Mouse (Mus musculus) forebrain, embryonic 15.5 days (tissue): ENCODE results near the gene Iqcf5. TPM values are rescaled to one million over a fixed set of nuclear protein-coding genes. Genes with fewer than 3 reads are reported as not detected.
"Not testable (repeated sequence)": the region's sequence is repeated elsewhere in the genome, so short reads cannot be mapped to it uniquely, and the experiment has no call there.

Experiments used
- ATAC-seq: fragments of 200-750 bp; cut with Nextera tagmentation; replicated peaks from 2 replicates; pipeline ENCODE4 v1.8.0; 2017; ENCODE audit warnings: mild to moderate bottlenecking, moderate TSS enrichment, moderate library complexity
- H3K27ac ChIP-seq: fragments of 300-500 bp; sonication (generic); replicated peaks from 2 replicates; pipeline ENCODE4 v1.5.1; 2015; ENCODE audit warnings: mild to moderate bottlenecking, inconsistent platforms
- H3K27me3 ChIP-seq: fragments of 300-500 bp; sonication (generic); 2 replicates; pipeline ENCODE4 v1.6.1; 2015; ENCODE audit warnings: inconsistent platforms
- H3K36me3 ChIP-seq: fragments of 300-500 bp; sonication (generic); 2 replicates; pipeline ENCODE4 v1.6.1; 2015; ENCODE audit warnings: mild to moderate bottlenecking, inconsistent platforms
- H3K4me1 ChIP-seq: fragments of 300-500 bp; sonication (generic); 2 replicates; pipeline ENCODE4 v1.6.1; 2015; ENCODE audit warnings: inconsistent platforms
- H3K4me2 ChIP-seq: fragments of 300-500 bp; sonication (generic); replicated peaks from 2 replicates; pipeline ENCODE4 v1.6.1; 2015; ENCODE audit warnings: mild to moderate bottlenecking, inconsistent platforms
- H3K4me3 ChIP-seq: fragments of 300-500 bp; sonication (generic); 2 replicates; pipeline ENCODE4 v1.5.1; 2015; ENCODE audit warnings: mild to moderate bottlenecking, inconsistent platforms
- H3K9ac ChIP-seq: fragments of 300-500 bp; sonication (generic); replicated peaks from 2 replicates; pipeline ENCODE4 v1.6.1; 2015; ENCODE audit warnings: mild to moderate bottlenecking, inconsistent platforms
- H3K9me3 ChIP-seq: fragments of 300-500 bp; sonication (generic); 2 replicates; pipeline ENCODE4 v1.6.1; 2016; ENCODE audit warnings: inconsistent platforms
- WGBS: fragments of 180-500 bp; shearing (Covaris S2); methylation state at CpG from one replicate; pipeline ENCODE4 v1.1.7; 2015; ENCODE audit warnings: mixed read lengths; 5-methylcytosine and 5-hydroxymethylcytosine counted together
- polyA plus RNA-seq: library from polyadenylated mRNA; unstranded; fragments of >200 nt; fragmentation: Nextera tagmentation; extraction: Ambion mirVana; gene quantifications from 2 replicates; pipeline ENCODE4 v1.2.1, GENCODE M21; 2015

The Iqcf5 gene
- polyA plus RNA-seq, 1 experiment from 2014 or later, result not detected

GRCm38 (mm10) chr9:106483606-106484005, 30.8 kb upstream of the Iqcf5 start:
- Histone ChIP-seq H3K27ac (no peak overlapping the region), H3K36me3 (peaks cover 27% of the 10 kb centered on the region), H3K27me3 (no peaks in the 10 kb centered on the region), H3K4me2 (no peak overlapping the region), H3K9me3 (no peaks in the 10 kb centered on the region), H3K4me1 (peaks cover 3% of the 10 kb centered on the region; the same call in 1 of the 2 replicates), H3K4me3 (no peak overlapping the region), H3K9ac (no peak overlapping the region)
- no peak for ATAC-seq
- 94% methylated on average over 17 of the region's 17 CpGs for WGBS

DNA sequence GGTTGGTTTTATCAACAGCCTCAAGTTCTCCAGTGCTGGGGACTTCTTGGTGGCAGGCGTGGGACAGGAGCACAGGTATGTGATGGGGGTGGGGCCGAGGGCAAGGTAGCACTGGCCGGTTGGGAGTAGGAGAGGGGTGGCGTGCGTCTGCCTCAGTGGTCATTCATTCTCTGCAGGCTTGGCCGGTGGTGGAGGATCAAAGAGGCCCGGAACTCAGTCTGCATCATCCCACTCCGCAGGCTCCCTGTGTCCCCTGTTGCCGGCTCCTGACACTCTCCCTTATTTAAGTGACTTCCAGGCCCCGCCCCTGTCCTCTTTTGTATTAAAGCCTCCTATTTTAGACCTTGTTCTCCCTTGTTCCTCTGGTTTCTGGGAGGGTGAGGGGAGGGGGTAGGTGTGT, 29.3 kb upstream of the Iqcf5 start:
- Histone ChIP-seq H3K4me2 (no peak overlapping the region), H3K4me3 (no peak overlapping the region), H3K4me1 (no peaks in the 10 kb centered on the region), H3K36me3 (peaks cover 27% of the 10 kb centered on the region), H3K9me3 (no peaks in the 10 kb centered on the region), H3K27me3 (no peaks in the 10 kb centered on the region), H3K9ac (no peak overlapping the region), H3K27ac (no peak overlapping the region)
- 73% methylated on average over 10 of the region's 10 CpGs for WGBS
- no peak for ATAC-seq

- not testable (repeated sequence) for H3K27ac ChIP-seq
- WGBS, result 91% methylated on average over 6 of the region's 6 CpGs
- H3K36me3 ChIP-seq, result peaks cover 27% of the 10 kb centered on the region
Observed at GRCm38 (mm10) chr9:106487602-106488001, 26.8 kb upstream of the Iqcf5 start.

GRCm38 (mm10) chr9:106499667-106500066, 14.7 kb upstream of the Iqcf5 start, which contains the start of gene Iqcf1:
Gene Iqcf1, plus strand, starts transcription at chr9:106499967.
- Histone ChIP-seq H3K9ac (no peak within 1 kb of the TSS), H3K4me3 (no peak within 1 kb of the TSS), H3K36me3 (no peaks in the 10 kb centered on the region), H3K9me3 (no peaks in the 10 kb centered on the region), H3K27ac (no peak within 1 kb of the TSS), H3K27me3 (no peaks in the 10 kb centered on the region), H3K4me1 (no peaks in the 10 kb centered on the region), H3K4me2 (no peak within 1 kb of the TSS)
- no peak for ATAC-seq
- 93% methylated on average over 6 of the region's 6 CpGs for WGBS

More at GRCm38 (mm10) chr9:106487602-106488001, 26.8 kb upstream of the Iqcf5 start:
- H3K4me3 ChIP-seq, H3K4me1 ChIP-seq, H3K4me2 ChIP-seq, H3K9me3 ChIP-seq, ATAC-seq, H3K9ac ChIP-seq, H3K27me3 ChIP-seq: not testable (repeated sequence)

GRCm38 (mm10) chr9:106501846-106502245, 12.5 kb upstream of the Iqcf5 start:
- no peak overlapping the region for H3K27ac ChIP-seq
- no peaks in the 10 kb centered on the region for H3K36me3 ChIP-seq
- no peak for ATAC-seq
- H3K9me3 ChIP-seq, result no peaks in the 10 kb centered on the region
- no peaks in the 10 kb centered on the region for H3K27me3 ChIP-seq
- H3K4me3 ChIP-seq, result no peak overlapping the region
- no peak overlapping the region for H3K9ac ChIP-seq
- H3K4me2 ChIP-seq, result no peak overlapping the region
- no peaks in the 10 kb centered on the region for H3K4me1 ChIP-seq
- 88% methylated on average over 22 of the region's 22 CpGs for WGBS

DNA sequence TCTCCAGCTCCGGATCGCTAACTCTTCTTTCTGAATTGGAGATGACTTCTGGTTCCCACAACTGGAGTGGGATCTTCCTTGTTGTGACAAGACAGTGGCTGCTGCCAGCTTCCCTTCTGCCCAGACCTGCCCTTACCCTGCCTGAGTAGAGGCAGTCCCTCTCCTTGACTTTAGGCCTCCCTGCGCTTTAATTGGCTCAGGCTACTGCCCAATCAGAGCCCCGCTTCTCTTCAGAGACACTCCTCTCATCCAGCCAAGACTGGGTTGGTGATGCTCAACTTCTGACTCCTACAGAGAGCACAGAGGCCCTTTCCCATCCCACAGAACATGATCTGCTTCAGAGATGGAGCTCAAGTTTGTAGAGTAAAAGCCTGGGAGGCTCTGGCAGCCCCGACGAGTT, 10.1 kb upstream of the Iqcf5 start:
- no peaks in the 10 kb centered on the region for H3K9me3 ChIP-seq
- WGBS, result 72% methylated on average over 6 of the region's 6 CpGs
- no peak overlapping the region for H3K4me2 ChIP-seq
- no peaks in the 10 kb centered on the region for H3K36me3 ChIP-seq
- no peak overlapping the region for H3K4me3 ChIP-seq
- no peak for ATAC-seq
- no peak overlapping the region for H3K9ac ChIP-seq
- H3K4me1 ChIP-seq, result no peaks in the 10 kb centered on the region
- H3K27me3 ChIP-seq, result no peaks in the 10 kb centered on the region
- H3K27ac ChIP-seq, result no peak overlapping the region

DNA sequence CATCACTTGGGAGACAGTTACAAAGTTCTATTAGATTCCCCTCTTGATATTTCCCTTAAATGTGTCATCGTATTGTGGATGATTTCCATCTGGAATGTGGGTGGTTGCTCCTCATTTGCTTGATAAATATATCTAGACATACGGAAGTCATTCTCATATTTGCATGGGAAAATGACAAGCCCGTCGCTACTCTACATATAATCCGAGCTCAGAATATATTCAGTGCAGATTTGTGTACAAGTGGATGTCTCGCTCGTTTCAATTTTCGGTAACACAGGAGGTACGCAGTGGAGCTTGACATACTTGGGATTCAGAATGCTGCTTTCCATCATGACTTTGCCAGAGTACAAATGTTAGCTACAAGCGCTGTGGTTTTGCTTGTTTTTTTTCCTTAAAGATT, 5.0 kb upstream of the Iqcf5 start:
- 94% methylated on average over 10 of the region's 10 CpGs for WGBS
- Histone ChIP-seq H3K4me2 (no peak overlapping the region), H3K9me3 (no peaks in the 10 kb centered on the region), H3K27me3 (no peaks in the 10 kb centered on the region), H3K4me1 (peaks cover 4% of the 10 kb centered on the region; the same call in 1 of the 2 replicates), H3K4me3 (no peak overlapping the region), H3K27ac (no peak overlapping the region), H3K9ac (no peak overlapping the region), H3K36me3 (no peaks in the 10 kb centered on the region)
- no peak for ATAC-seq

- Histone ChIP-seq H3K4me3 (no peak overlapping the region), H3K27me3 (no peaks in the 10 kb centered on the region), H3K4me2 (no peak overlapping the region), H3K4me1 (peaks cover 4% of the 10 kb centered on the region; the same call in 1 of the 2 replicates), H3K36me3 (no peaks in the 10 kb centered on the region), H3K9me3 (no peaks in the 10 kb centered on the region), H3K9ac (no peak overlapping the region), H3K27ac (no peak overlapping the region; the same call in 1 of the 2 replicates)
- 46% methylated on average over 13 of the region's 13 CpGs for WGBS
- no peak for ATAC-seq
Observed at GRCm38 (mm10) chr9:106512729-106513450, 1.5 kb upstream of the Iqcf5 start.

GRCm38 (mm10) chr9:106513566-106513965, 807 bp upstream of the Iqcf5 start:
- 76% methylated on average over 6 of the region's 6 CpGs for WGBS
- no peak overlapping the region for H3K4me3 ChIP-seq
- no peak for ATAC-seq
- H3K9me3 ChIP-seq, result no peaks in the 10 kb centered on the region
- H3K27ac ChIP-seq, result no peak overlapping the region; the same call in 1 of the 2 replicates
- no peak overlapping the region for H3K4me2 ChIP-seq
- H3K4me1 ChIP-seq, result peaks cover 4% of the 10 kb centered on the region; the same call in 1 of the 2 replicates
- no peak overlapping the region for H3K9ac ChIP-seq
- no peaks in the 10 kb centered on the region for H3K36me3 ChIP-seq
- no peaks in the 10 kb centered on the region for H3K27me3 ChIP-seq

- Histone ChIP-seq H3K4me3 (no peak overlapping the region), H3K4me2 (no peak overlapping the region), H3K9ac (no peak overlapping the region), H3K9me3 (no peaks in the 10 kb centered on the region), H3K36me3 (no peaks in the 10 kb centered on the region), H3K27ac (no peak overlapping the region), H3K4me1 (no peaks in the 10 kb centered on the region), H3K27me3 (no peaks in the 10 kb centered on the region)
- no peak for ATAC-seq
- WGBS, result 77% methylated on average over 2 of the region's 2 CpGs
Observed at GRCm38 (mm10) chr9:106519433-106519832, 5.1 kb downstream of the Iqcf5 start.

GRCm38 (mm10) chr9:106519909-106520308, 5.5 kb downstream of the Iqcf5 start:
- no peak overlapping the region for H3K9ac ChIP-seq
- ATAC-seq, result no peak
- H3K4me3 ChIP-seq, result no peak overlapping the region
- no peaks in the 10 kb centered on the region for H3K27me3 ChIP-seq
- H3K4me2 ChIP-seq, result no peak overlapping the region
- H3K9me3 ChIP-seq, result no peaks in the 10 kb centered on the region
- H3K36me3 ChIP-seq, result no peaks in the 10 kb centered on the region
- H3K27ac ChIP-seq, result no peak overlapping the region
- no peaks in the 10 kb centered on the region for H3K4me1 ChIP-seq
- WGBS, result 81% methylated on average over 8 of the region's 8 CpGs

GRCm38 (mm10) chr9:106531833-106532232, 17.5 kb downstream of the Iqcf5 start:
- WGBS, result 22% methylated on average over 3 of the region's 3 CpGs
- no peaks in the 10 kb centered on the region for H3K27me3 ChIP-seq
- H3K4me2 ChIP-seq, result no peak overlapping the region
- no peak for ATAC-seq
- no peak overlapping the region for H3K9ac ChIP-seq
- H3K4me1 ChIP-seq, result no peaks in the 10 kb centered on the region
- H3K36me3 ChIP-seq, result no peaks in the 10 kb centered on the region
- no peaks in the 10 kb centered on the region for H3K9me3 ChIP-seq
- H3K4me3 ChIP-seq, result no peak overlapping the region
- H3K27ac ChIP-seq, result no peak overlapping the region

DNA sequence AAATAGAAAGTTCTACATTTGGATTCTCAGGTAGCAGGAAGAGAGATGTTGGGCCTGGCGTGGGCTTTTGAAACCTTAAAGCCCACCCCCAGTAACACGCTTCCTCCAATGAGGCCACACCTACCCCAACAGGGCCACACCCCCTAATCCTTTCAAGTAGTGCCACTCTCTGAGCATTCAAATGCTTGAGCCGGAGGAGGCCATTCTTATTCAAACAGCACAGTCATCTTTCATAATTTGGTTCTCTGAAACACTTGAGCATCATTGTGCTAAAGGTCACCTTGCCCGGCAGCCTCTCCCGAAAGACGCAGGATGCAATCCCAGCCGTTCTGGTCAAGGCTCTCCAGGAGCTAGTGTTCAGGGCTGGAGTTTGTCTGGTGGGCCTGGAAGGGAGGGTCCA, 19.9 kb downstream of the Iqcf5 start:
- H3K27ac ChIP-seq, result no peak overlapping the region
- no peak for ATAC-seq
- no peak overlapping the region for H3K4me2 ChIP-seq
- no peak overlapping the region for H3K9ac ChIP-seq
- no peaks in the 10 kb centered on the region for H3K27me3 ChIP-seq
- no peak overlapping the region for H3K4me3 ChIP-seq
- no peaks in the 10 kb centered on the region for H3K4me1 ChIP-seq
- H3K9me3 ChIP-seq, result no peaks in the 10 kb centered on the region
- WGBS, result 90% methylated on average over 7 of the region's 7 CpGs
- no peaks in the 10 kb centered on the region for H3K36me3 ChIP-seq
